Comparison of ENCODE assay signal across 13 mouse cellular contexts in genomic region chr13:54491381-54491780, GRCm38 (mm10). TPM values are rescaled to one million over a fixed set of nuclear protein-coding genes. Genes with fewer than 3 reads are reported as not detected.
DNase-seq lines count a peak whose midpoint lies in the region; TF ChIP-seq lines count a peak whose summit lies in the region.
"Had no signal": no experiment of that assay in that cellular context is flagged by ENCODE, and none has a peak within 500 bp of the region (broad histone marks: within the 10 kb centered on the region; RNA-seq: fewer than 3 reads in every experiment).

No protein-coding gene starts in this region.

- peak; percentile 76 for DNase-seq in heart, adult 11 months
- DNase-seq in heart, adult 8-10 months (ENCODE audit: low spot score): no peak
- DNase-seq in left cerebral cortex, postnatal 4 days: peak; percentile 61
- DNase-seq in left cerebral cortex, adult 8-10 months (ENCODE audit: low spot score in 2 of 2): no peak
- peak; percentile 8 for DNase-seq in brain, embryonic 14.5 days (ENCODE audit: low read depth)
- no peak for DNase-seq in urinary bladder, postnatal 36 days (ENCODE audit: low spot score in 2 of 2)
- DNase-seq: adrenal gland, adult 2 months; adrenal gland, postnatal 10 days; adrenal gland, postnatal 25 days; cerebellum, adult 11-12 months; cerebellum, adult 2 months; cerebellum, adult 9-10 months; forebrain, postnatal 0 days had no signal

- TF ChIP-seq POLR2A in brain, embryonic 14.5 days (IDR thresholded peaks at IDR 0.05; ENCODE audit: borderline replicate concordance, extremely low read depth, insufficient read depth, insufficient read length, poor library complexity, severe bottlenecking): no peak

- intact Hi-C loops in left cerebral cortex, postnatal 4 days (cut with DNase I): no loop called here

- no peak for TF ChIP-seq CTCF in brain, embryonic 14.5 days (IDR thresholded peaks at IDR 0.05; ENCODE audit: borderline replicate concordance, extremely low read depth, insufficient read depth, insufficient read length)

RNA-seq across cellular contexts. Expression of gene Simc1, which starts 12.2 kb away (rescaled TPM):
- total RNA-seq in heart, adult 8-10 months (2022): 1 to 10 TPM; 1.8 to 3.1 (median 2.4) TPM
- 10 to 100 TPM; 30.5 to 34.3 TPM for total RNA-seq in left cerebral cortex, postnatal 4 days (2021)
- total RNA-seq in left cerebral cortex, adult 8-10 months (2022): 10 to 100 TPM; 15.2 to 17.8 (median 17.1) TPM
- 30.3 and 36.3 TPM in 2 replicates for polyA plus RNA-seq in brain, embryonic 14.5 days (2012; rRNA removed)

RNA-seq across cellular contexts. Expression of gene Thoc3, which starts 22.7 kb away (rescaled TPM):
- total RNA-seq in heart, adult 8-10 months (2022): 10 to 100 TPM; 20.5 to 23.3 (median 21.1) TPM
- 10 to 100 TPM; 43.8 to 45.4 TPM for total RNA-seq in left cerebral cortex, postnatal 4 days (2021)
- total RNA-seq in left cerebral cortex, adult 8-10 months (2022): 10 to 100 TPM; 31.2 to 37.2 (median 35.5) TPM
- 42.2 and 47.8 TPM in 2 replicates for polyA plus RNA-seq in brain, embryonic 14.5 days (2012; rRNA removed)

Comparison
In these comparisons a context has a peak if more than half of its experiments do, and no peak if none do; other contexts are left out.
1. DNase-seq: peak in heart, adult 11 months (single experiment), left cerebral cortex, postnatal 4 days (single experiment) and brain, embryonic 14.5 days (single experiment); none in heart, adult 8-10 months (single experiment), left cerebral cortex, adult 8-10 months (0 of 2) and urinary bladder, postnatal 36 days (0 of 2).